Mouse (Mus musculus) embryonic facial prominence, embryonic 14.5 days (tissue): ENCODE data around the gene Cbx5. TPM values are rescaled to one million over a fixed set of nuclear protein-coding genes. Genes with fewer than 3 reads are reported as not detected.
"Not testable (repeated sequence)": the region's sequence is repeated elsewhere in the genome, so short reads cannot be mapped to it uniquely, and the experiment has no call there.

Experiments used
- ATAC-seq: fragments of 200-750 bp; cut with Nextera tagmentation; 2 replicates; pipeline ENCODE4 v1.8.0; 2017; ENCODE audit warnings: low read depth, moderate number of reproducible peaks, moderate TSS enrichment
- DNase-seq: peaks from one replicate; pipeline ENCODE4 v3.0.0-alpha.2; 2015; ENCODE audit warnings: low spot score
- H3K27ac ChIP-seq: fragments of 300-500 bp; sonication (generic); replicated peaks from 2 replicates; pipeline ENCODE4 v1.5.1; 2014; ENCODE audit warnings: low read depth, mild to moderate bottlenecking, low read length, moderate library complexity
- H3K27me3 ChIP-seq: fragments of 300-500 bp; sonication (generic); replicated peaks from 2 replicates; pipeline ENCODE4 v1.6.1; 2014; ENCODE audit warnings: low read length; ENCODE audit not compliant: control insufficient read depth, insufficient read depth
- H3K36me3 ChIP-seq: fragments of 300-500 bp; sonication (generic); 2 replicates; pipeline ENCODE4 v1.6.1; 2014; ENCODE audit warnings: low read length, mixed read lengths; ENCODE audit not compliant: control insufficient read depth, insufficient read depth
- H3K4me1 ChIP-seq: fragments of 300-500 bp; sonication (generic); 2 replicates; pipeline ENCODE4 v1.6.1; 2014; ENCODE audit warnings: antibody characterized with exemption, low read length; ENCODE audit not compliant: control insufficient read depth, insufficient read depth
- H3K4me2 ChIP-seq: fragments of 300-500 bp; sonication (generic); 2 replicates; pipeline ENCODE4 v1.6.1; 2014; ENCODE audit warnings: low read depth, mild to moderate bottlenecking, low read length, moderate library complexity, mixed read lengths
- H3K4me3 ChIP-seq: fragments of 300-500 bp; sonication (generic); 2 replicates; pipeline ENCODE4 v1.5.1; 2014; ENCODE audit warnings: low read depth, mild to moderate bottlenecking, low read length
- H3K9ac ChIP-seq: fragments of 300-500 bp; sonication (generic); 2 replicates; pipeline ENCODE4 v1.6.1; 2014; ENCODE audit warnings: low read depth, mild to moderate bottlenecking, low read length, moderate library complexity, mixed read lengths
- H3K9me3 ChIP-seq: fragments of 300-500 bp; sonication (generic); 2 replicates; pipeline ENCODE4 v1.6.1; 2016; ENCODE audit warnings: low read length; ENCODE audit not compliant: control insufficient read depth
- WGBS: fragments of 180-500 bp; shearing (Covaris S2); extraction: QIAGEN DNeasy Blood & Tissue Kit; methylation state at CpG from one replicate; pipeline ENCODE4 v1.1.7; 2014; 5-methylcytosine and 5-hydroxymethylcytosine counted together
- polyA plus RNA-seq: library from polyadenylated mRNA; unstranded; fragments of >200 nt; fragmentation: Nextera tagmentation; extraction: Ambion mirVana; gene quantifications from 2 replicates; pipeline ENCODE4 v1.2.1, GENCODE M21; 2014

Gene Cbx5
- polyA plus RNA-seq, 1 experiment from 2014 or later = 112 TPM

- H3K4me2 ChIP-seq, H3K27ac ChIP-seq, H3K9ac ChIP-seq, DNase-seq, H3K36me3 ChIP-seq, H3K9me3 ChIP-seq, ATAC-seq, H3K4me3 ChIP-seq, H3K27me3 ChIP-seq, H3K4me1 ChIP-seq: not testable (repeated sequence)
- 93% methylated on average over 3 of the region's 3 CpGs for WGBS
Measured at GRCm38 (mm10) chr15:103275943-103276342, 36.3 kb upstream of the Cbx5 start.

GRCm38 (mm10) chr15:103272419-103273279, 33.0 kb upstream of the Cbx5 start, which contains the start of gene Copz1:
Gene Copz1 (plus strand): TSS chr15:103272714.
- peak within 1 kb of the TSS; percentile 79 for H3K4me3 ChIP-seq
- WGBS = under 1% methylated on average over 38 of the region's 38 CpGs

GRCm38 (mm10) chr15:103268903-103269302, 29.3 kb upstream of the Cbx5 start:
- Histone ChIP-seq H3K27ac (no peak overlapping the region), H3K4me3 (no peak overlapping the region), H3K4me2 (no peak overlapping the region), H3K9me3 (no peaks in the 10 kb centered on the region), H3K36me3 (no peaks in the 10 kb centered on the region), H3K4me1 (peaks cover 2% of the 10 kb centered on the region), H3K27me3 (no peaks in the 10 kb centered on the region), H3K9ac (no peak overlapping the region)
- DNase-seq = no peak
- ATAC-seq = no peak
- 78% methylated on average over 4 of the region's 4 CpGs for WGBS

More at GRCm38 (mm10) chr15:103272419-103273279, 33.0 kb upstream of the Cbx5 start, which contains the start of gene Copz1:
- peak within 1 kb of the TSS; percentile 74 for H3K27ac ChIP-seq
- no peaks in the 10 kb centered on the region for H3K9me3 ChIP-seq
- peak within 1 kb of the TSS; percentile 76 for H3K4me2 ChIP-seq
- ATAC-seq = peak; percentile 99
- peak within 1 kb of the TSS; percentile 88 for H3K9ac ChIP-seq
- peak; percentile 100 for DNase-seq
- peaks cover 7% of the 10 kb centered on the region for H3K4me1 ChIP-seq
- H3K27me3 ChIP-seq = no peaks in the 10 kb centered on the region
- H3K36me3 ChIP-seq = no peaks in the 10 kb centered on the region

GRCm38 (mm10) chr15:103264794-103265193, 25.2 kb upstream of the Cbx5 start:
- Histone ChIP-seq H3K36me3 (no peaks in the 10 kb centered on the region), H3K4me2 (no peak overlapping the region), H3K9ac (no peak overlapping the region), H3K4me3 (no peak overlapping the region), H3K4me1 (0 out of 2 replicates have a peak, but pooled peaks cover 3% of the 10 kb centered on the region), H3K9me3 (no peaks in the 10 kb centered on the region), H3K27me3 (no peaks in the 10 kb centered on the region), H3K27ac (no peak overlapping the region)
- DNase-seq (no peak), ATAC-seq (no peak)
- 87% methylated on average over 2 of the region's 2 CpGs for WGBS

GRCm38 (mm10) chr15:103259989-103260388, 20.4 kb upstream of the Cbx5 start:
- DNase-seq = peak; percentile 64
- no peak overlapping the region for H3K27ac ChIP-seq
- no peak for ATAC-seq
- H3K4me3 ChIP-seq = no peak overlapping the region
- no peak overlapping the region for H3K9ac ChIP-seq
- peaks cover 15% of the 10 kb centered on the region for H3K4me1 ChIP-seq
- 37% methylated on average over 1 of the region's 1 CpGs for WGBS
- H3K4me2 ChIP-seq = no peak overlapping the region
- H3K36me3 ChIP-seq = no peaks in the 10 kb centered on the region
- H3K27me3 ChIP-seq = no peaks in the 10 kb centered on the region
- H3K9me3 ChIP-seq = no peaks in the 10 kb centered on the region

- WGBS = 87% methylated on average over 5 of the region's 5 CpGs
- Histone ChIP-seq H3K27me3 (no peaks in the 10 kb centered on the region), H3K4me2 (no peak overlapping the region)
Measured at GRCm38 (mm10) chr15:103259162-103259561, 19.5 kb upstream of the Cbx5 start.

GRCm38 (mm10) chr15:103257790-103258728, 18.4 kb upstream of the Cbx5 start, which contains the start of gene Nfe2:
Gene Nfe2 (minus strand): TSS chr15:103258403.
- H3K4me2 ChIP-seq = peak within 1 kb of the TSS; percentile 42
- H3K27ac ChIP-seq = no peak within 1 kb of the TSS
- H3K4me1 ChIP-seq = peaks cover 21% of the 10 kb centered on the region
- H3K27me3 ChIP-seq = no peaks in the 10 kb centered on the region
- ATAC-seq = peak; percentile 38; the same call in 1 of the 2 replicates
- H3K9ac ChIP-seq = no peak within 1 kb of the TSS
- no peaks in the 10 kb centered on the region for H3K9me3 ChIP-seq
- no peaks in the 10 kb centered on the region for H3K36me3 ChIP-seq
- H3K4me3 ChIP-seq = peak within 1 kb of the TSS; percentile 8; the same call in 1 of the 2 replicates
- 12% methylated on average over 14 of the region's 15 CpGs for WGBS
- DNase-seq = peak; percentile 54

More at GRCm38 (mm10) chr15:103259162-103259561, 19.5 kb upstream of the Cbx5 start:
- no peak for DNase-seq
- H3K27ac ChIP-seq = no peak overlapping the region
- H3K4me3 ChIP-seq = no peak overlapping the region
- H3K36me3 ChIP-seq = no peaks in the 10 kb centered on the region
- no peak for ATAC-seq
- H3K9me3 ChIP-seq = no peaks in the 10 kb centered on the region
- no peak overlapping the region for H3K9ac ChIP-seq
- H3K4me1 ChIP-seq = peaks cover 21% of the 10 kb centered on the region

- peaks cover 21% of the 10 kb centered on the region for H3K4me1 ChIP-seq
- no peak overlapping the region for H3K4me3 ChIP-seq
- no peaks in the 10 kb centered on the region for H3K36me3 ChIP-seq
- no peaks in the 10 kb centered on the region for H3K27me3 ChIP-seq
- no peaks in the 10 kb centered on the region for H3K9me3 ChIP-seq
- no peak overlapping the region for H3K9ac ChIP-seq
- WGBS = 91% methylated on average over 6 of the region's 6 CpGs
- no peak overlapping the region for H3K27ac ChIP-seq
- no peak overlapping the region for H3K4me2 ChIP-seq
- DNase-seq (no peak), ATAC-seq (no peak)
Measured at GRCm38 (mm10) chr15:103256210-103256986, 16.8 kb upstream of the Cbx5 start.
